Mouse (Mus musculus): Measurements from ENCODE around the gene Fam83g.

Fam83g gene

GRCm38 (mm10) chr11:61652686-61653447, 31.0 kb upstream of the Fam83g start, which contains the start of gene Grap:
Gene Grap, plus strand, starts transcription at chr11:61653265.
- no peak for DNase-seq

DNA sequence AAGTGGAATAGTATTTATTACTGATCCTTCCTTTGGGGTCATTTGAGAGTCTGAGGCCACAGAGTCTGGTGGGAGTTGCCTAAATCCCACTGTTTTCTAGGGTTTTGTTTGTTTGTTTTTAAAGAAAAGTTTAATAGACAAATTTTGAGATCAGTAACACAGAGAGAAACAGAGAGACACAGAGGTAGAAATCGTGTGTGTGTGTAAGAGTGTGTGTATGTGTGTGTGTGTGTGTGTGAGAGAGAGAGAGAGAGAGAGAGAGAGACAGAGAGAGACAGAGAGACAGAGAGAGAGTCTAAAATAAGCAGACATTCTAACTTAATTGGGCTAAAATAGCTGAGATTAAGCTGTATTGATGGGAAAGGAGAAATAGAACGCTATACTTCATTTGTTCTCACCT, 30.3 kb upstream of the Fam83g start:
- DNase-seq, result no peak

GRCm38 (mm10) chr11:61654786-61655311, 29.0 kb upstream of the Fam83g start:
- DNase-seq, result no peak

- DNase-seq, result no peak
These were observed 28.2 kb upstream of the Fam83g start for GRCm38 (mm10) chr11:61655649-61656048.

DNA sequence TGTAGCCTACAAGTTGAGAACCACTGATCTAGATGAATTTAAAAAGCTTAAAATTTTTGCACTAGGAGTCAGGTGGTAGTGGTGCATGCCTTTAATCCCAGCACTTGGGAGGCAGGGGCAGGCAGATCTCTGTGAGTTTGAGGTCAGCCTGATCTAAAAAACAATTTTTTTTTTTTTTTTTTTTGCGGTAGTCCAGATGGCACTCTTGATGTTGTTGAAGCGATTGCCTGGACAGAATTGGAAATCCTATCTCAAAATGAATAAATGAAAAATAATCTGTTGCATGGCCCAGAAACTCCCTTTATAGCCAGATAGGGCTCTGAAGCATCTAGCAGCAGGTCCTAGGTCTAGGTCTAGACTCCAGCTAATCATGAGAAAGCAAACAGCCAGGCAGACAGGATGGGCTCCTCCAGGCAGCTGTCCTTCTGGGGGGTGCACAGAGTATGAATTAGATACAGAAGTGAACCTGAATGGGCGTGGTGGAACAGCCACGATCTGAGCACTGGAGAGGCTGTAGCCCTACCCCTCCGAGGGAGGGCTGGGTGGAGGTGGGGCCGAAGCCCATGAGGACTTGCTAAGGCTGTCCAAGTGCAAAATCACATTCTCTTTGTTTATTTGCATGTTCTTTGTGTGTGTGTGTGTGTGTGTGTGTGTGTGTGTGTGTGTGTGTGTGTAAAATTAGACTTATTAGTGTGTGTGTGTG, 27.6 kb upstream of the Fam83g start:
- no peak for DNase-seq

DNA sequence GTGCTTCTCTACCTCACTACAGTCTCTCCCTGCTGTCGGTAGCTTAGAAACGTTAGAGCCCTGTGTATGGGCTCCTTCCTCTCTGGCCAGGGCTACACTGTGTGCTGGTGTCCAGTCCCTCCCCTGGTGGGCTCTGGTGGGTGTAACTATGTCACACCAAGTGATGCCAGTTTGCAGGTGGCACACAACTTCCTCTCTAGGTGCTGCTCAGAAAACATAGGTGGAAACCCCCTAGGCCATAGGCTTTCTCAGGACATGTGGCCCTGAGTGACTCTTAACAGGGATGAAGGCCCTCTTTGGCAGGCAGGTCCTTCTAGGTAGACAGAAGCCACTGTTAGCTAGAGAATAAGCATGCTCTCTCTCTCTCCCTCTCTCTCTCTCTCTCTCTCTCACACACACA, 26.5 kb upstream of the Fam83g start:
- DNase-seq, result no peak

GRCm38 (mm10) chr11:61658360-61658922, 25.4 kb upstream of the Fam83g start:
- DNase-seq, result no peak

GRCm38 (mm10) chr11:61659011-61659858, 24.7 kb upstream of the Fam83g start:
- no peak for DNase-seq

DNA sequence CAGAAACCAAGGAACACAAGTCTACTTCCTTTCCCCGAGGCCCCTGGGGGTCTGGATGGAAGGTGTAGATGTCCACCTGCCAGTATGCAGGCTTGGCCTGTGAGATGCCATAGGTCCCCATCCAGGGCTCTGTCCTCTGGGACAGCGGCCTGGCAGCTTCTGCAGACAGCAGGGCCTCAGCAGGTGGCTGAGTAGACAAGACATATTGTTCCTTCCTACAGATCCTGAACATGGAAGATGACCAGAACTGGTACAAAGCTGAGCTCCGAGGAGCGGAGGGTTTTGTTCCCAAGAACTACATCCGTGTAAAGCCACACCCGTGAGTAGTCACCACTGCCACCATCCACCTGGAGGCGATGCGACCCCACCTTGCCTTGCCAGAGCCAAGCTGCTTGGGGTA, 23.9 kb upstream of the Fam83g start:
- no peak for DNase-seq

- no peak for DNase-seq
These were observed 23.0 kb upstream of the Fam83g start for GRCm38 (mm10) chr11:61660806-61661392.

GRCm38 (mm10) chr11:61662189-61662588, 21.7 kb upstream of the Fam83g start:
- no peak for DNase-seq

GRCm38 (mm10) chr11:61665401-61665800, 18.5 kb upstream of the Fam83g start:
- DNase-seq, result no peak

DNA sequence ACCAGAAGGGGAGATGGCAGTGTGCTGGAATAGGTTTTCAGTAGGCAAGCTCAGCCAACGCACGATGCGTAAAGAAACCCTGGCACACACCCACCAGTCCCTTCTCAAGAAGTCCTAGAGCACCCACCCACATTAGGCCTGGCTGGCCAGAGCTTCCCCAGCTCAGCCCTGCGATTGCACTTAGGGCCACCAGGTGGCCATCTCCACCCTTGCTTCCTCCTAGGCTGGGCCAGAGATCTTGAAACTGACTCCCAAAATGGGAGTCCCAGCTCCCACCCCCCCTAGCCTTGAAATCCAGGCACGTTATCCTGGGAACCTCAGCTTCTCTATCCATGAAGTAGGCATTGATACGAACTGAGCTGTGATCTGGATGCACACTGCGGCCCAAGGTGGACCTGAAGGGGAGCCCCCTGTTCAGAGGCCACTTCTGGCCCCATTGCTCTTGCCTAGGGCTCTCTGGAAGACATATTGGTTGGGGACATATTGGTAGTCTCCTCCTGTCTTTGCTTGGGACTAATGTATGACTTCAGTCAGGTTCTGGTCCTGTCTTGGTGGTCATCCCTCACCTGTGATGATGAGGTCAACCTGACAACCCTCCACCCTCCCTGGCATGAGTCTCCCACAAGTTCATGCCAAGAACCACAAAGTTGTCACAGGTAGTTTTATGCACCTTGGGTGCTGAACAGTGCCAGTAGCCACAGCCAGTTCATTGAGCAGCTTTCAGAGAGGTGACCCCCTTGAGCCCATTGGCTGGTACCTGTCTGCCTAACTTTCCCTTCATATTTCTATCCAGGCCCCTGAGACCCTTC, 17.7 kb upstream of the Fam83g start:
- no peak for DNase-seq

DNA sequence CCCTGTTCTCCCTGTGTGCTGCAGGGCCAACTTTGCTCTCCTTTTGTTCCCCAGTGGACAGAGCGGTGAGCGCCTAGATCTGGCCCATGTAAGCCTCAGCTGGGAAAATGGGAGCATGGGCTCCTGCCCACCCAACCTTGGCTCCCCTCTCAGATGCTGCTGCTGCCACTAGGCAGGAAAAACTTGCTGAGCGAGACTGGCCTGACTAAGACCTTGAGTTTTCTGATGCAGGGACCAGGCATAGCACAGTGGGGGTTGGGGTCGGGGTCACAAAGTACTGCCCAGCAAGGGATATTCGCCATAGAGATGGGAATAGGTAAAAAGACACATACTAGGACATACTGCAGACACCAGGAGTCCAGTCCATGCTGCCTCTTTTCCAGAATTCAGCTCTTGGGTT, 16.6 kb upstream of the Fam83g start:
- DNase-seq, result no peak

DNA sequence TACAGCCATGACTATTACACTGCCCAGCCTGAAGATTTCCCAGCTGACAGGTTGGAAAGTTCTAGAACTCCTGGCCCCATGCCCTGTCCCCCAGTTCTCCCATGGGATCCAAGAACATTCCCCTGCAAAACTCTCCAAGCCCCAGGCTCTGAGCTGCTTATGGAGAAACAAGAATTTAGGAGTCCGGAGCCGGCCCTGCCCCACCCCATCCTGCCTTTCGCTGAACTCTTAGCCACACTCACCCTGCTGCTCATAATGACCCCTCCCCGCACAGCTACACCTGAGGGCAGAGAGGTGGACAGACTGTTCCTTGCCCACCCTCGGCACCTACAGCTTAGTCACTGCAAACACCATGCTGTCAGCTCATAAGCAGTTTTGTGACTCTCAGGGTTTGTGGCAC, 16.1 kb upstream of the Fam83g start:
- DNase-seq, result no peak

GRCm38 (mm10) chr11:61669492-61670490, 14.1 kb upstream of the Fam83g start:
- no peak for DNase-seq

DNA sequence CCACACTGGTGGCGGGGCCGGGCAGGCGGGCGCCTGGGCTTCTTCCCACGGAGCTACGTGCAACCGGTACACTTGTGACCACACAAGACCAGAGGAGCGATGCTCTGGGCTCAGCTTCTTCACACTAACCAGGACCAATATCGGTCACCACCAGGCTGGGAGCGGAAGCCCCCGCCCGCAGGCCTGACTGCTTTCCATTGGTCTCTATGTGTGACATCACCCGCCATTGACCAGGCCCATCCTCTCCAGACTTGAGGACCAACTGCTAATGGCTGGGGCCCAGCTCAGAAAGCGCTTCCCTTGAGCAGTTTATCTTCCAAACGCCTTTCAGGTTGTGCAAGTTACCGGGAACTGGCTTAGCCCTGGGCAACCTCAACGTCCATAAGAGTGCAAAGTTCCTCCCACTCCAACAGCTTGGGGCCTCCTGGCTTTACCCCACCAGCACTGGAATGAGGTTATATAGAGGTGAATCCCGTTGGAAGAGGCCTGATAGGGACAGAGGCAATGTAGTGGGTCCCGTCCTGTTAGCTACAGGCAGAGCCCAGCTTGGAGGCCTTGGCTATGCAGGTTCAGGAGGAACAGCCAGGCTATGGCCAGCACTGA, 12.0 kb upstream of the Fam83g start:
- DNase-seq, result no peak

- DNase-seq, result peak; percentile 28
These were observed 10.2 kb upstream of the Fam83g start for GRCm38 (mm10) chr11:61673686-61674085.

- DNase-seq, result no peak
These were observed 9.6 kb upstream of the Fam83g start for GRCm38 (mm10) chr11:61674151-61674838.

Measured in right cerebral cortex, postnatal 4 days (tissue).